8 mouse cellular contexts compared by ENCODE assay signal in the genomic region with DNA sequence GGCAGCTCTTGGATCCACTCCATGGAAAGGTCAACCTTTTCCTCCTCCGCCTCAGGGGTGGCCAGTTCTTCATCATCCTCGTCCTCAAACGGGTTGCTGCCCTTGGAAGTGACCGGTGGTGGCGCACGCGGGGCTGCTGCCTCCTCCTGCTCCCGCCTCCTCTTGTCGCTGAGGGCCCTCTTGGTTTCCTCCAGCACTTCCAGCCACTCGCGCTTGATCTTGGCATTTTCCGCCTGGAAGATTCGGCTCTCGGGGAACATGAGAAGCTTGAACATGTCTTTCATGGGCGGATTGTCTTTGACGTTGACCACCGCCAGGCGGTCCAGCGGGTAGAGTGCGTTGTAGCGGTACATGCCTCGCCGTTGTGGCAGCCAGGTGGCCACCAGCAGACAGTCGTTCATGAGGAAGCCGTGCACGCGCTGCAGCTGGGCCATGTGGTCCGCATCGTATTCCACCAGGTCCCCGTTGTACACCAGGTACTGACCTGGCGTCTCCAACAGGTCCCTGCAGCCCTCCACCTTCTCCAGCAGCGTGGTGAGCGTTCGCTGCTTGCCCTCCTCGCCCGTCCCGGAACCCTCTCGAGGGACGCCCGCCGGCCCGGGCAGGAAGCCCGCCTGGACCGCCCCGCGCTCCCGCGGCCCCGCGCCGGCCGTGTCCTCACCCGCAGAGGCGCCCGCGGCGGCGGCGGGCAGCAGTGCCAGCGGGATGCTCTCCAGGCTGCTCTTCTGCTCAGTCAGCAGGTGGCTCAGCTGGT. TPM values are rescaled to one million over a fixed set of nuclear protein-coding genes. Genes with fewer than 3 reads are reported as not detected.
DNase-seq lines count a peak whose midpoint lies in the region; ATAC-seq and TF ChIP-seq lines count a peak whose summit lies in the region.

No protein-coding gene starts in this region.

- ATAC-seq in embryonic facial prominence, embryonic 15.5 days (ENCODE audit: insufficient number of reproducible peaks, low FRiP score, low TSS enrichment, low read depth) = peak; percentile 11; the same call in 1 of the 2 replicates
- no peak for ATAC-seq in limb, embryonic 15.5 days (ENCODE audit: insufficient number of reproducible peaks, low FRiP score, low TSS enrichment, low read depth)
- peak; percentile 38 for ATAC-seq in midbrain, postnatal 0 days (ENCODE audit: low FRiP score)

- H3K79me2 ChIP-seq in heart, adult 2 months (replicated peaks; ENCODE audit: control insufficient read depth, insufficient read depth, low read length) = peaks cover 1% of the 10 kb centered on the region

- H3K27ac ChIP-seq in bone marrow, adult 2 months (ENCODE audit: control insufficient read depth, insufficient read depth, low read depth, low read length, poor library complexity) = peak overlapping the region; percentile 96
- peak overlapping the region; percentile 84 for H3K27ac ChIP-seq in embryonic facial prominence, embryonic 15.5 days (replicated peaks)
- H3K27ac ChIP-seq in heart, adult 2 months = peak overlapping the region; percentile 95
- peak overlapping the region; percentile 82 for H3K27ac ChIP-seq in limb, embryonic 15.5 days
- peak overlapping the region; percentile 91 for H3K27ac ChIP-seq in midbrain, postnatal 0 days (ENCODE audit: low read depth, low read length)

- H3K9me3 ChIP-seq in embryonic facial prominence, embryonic 15.5 days (replicated peaks) = no peaks in the 10 kb centered on the region
- no peaks in the 10 kb centered on the region for H3K9me3 ChIP-seq in limb, embryonic 15.5 days
- no peaks in the 10 kb centered on the region for H3K9me3 ChIP-seq in midbrain, postnatal 0 days (ENCODE audit: low read length)

- peak; percentile 70 for TF ChIP-seq CTCF in bone marrow, adult 2 months (IDR thresholded peaks at IDR 0.05; ENCODE audit: control insufficient read depth, insufficient read depth, low read length)
- peak; percentile 87 for TF ChIP-seq CTCF in heart, adult 2 months (IDR thresholded peaks at IDR 0.05)
- TF ChIP-seq CTCF in midbrain, postnatal 0 days (IDR thresholded peaks at IDR 0.05) = peak; percentile 70

- peak overlapping the region; percentile 96 for H3K4me3 ChIP-seq in bone marrow, adult 2 months (replicated peaks; ENCODE audit: control insufficient read depth, low read depth, low read length)
- peak overlapping the region; percentile 96 for H3K4me3 ChIP-seq in embryonic facial prominence, embryonic 15.5 days (replicated peaks)
- H3K4me3 ChIP-seq in heart, adult 2 months = peak overlapping the region; percentile 83
- peak overlapping the region; percentile 93 for H3K4me3 ChIP-seq in limb, embryonic 15.5 days
- H3K4me3 ChIP-seq in midbrain, postnatal 0 days (ENCODE audit: low read depth, low read length) = peak overlapping the region; percentile 76

- intact Hi-C loops in heart, adult 2 months (cut with DNase I) = loop anchor here (2.0 to 5.0 kb wide), 3 partner anchors 50 to 138 kb away; partner anchors contain the start of gene Tsnax

- TF ChIP-seq POLR2A in bone marrow, adult 2 months (IDR thresholded peaks at IDR 0.05; ENCODE audit: borderline replicate concordance, control insufficient read depth, low read depth, low read length) = peak; percentile 52; the same call in 1 of the 2 replicates
- TF ChIP-seq POLR2A in heart, adult 2 months (IDR thresholded peaks at IDR 0.05; ENCODE audit: insufficient read depth, low read depth, low read length) = peak; percentile 16; the same call in 1 of the 2 replicates

- 2% methylated on average over 60 of the region's 60 CpGs for WGBS in bone marrow, adult 2 months
- 1% methylated on average over 60 of the region's 60 CpGs for WGBS in embryonic facial prominence, embryonic 15.5 days
- under 1% methylated on average over 59 of the region's 60 CpGs for WGBS in heart, adult 2 months
- WGBS in limb, embryonic 15.5 days = 1% methylated on average over 60 of the region's 60 CpGs
- 1% methylated on average over 60 of the region's 60 CpGs for WGBS in midbrain, postnatal 0 days

- H3K9ac ChIP-seq in embryonic facial prominence, embryonic 15.5 days = peak overlapping the region; percentile 90
- H3K9ac ChIP-seq in heart, adult 2 months (ENCODE audit: low read depth, low read length) = peak overlapping the region; percentile 95
- peak overlapping the region; percentile 85 for H3K9ac ChIP-seq in limb, embryonic 15.5 days
- peak overlapping the region; percentile 87 for H3K9ac ChIP-seq in midbrain, postnatal 0 days (replicated peaks; ENCODE audit: low read length, poor library complexity, severe bottlenecking)

- peaks cover 11% of the 10 kb centered on the region for H3K4me1 ChIP-seq in bone marrow, adult 2 months (ENCODE audit: control insufficient read depth, insufficient read depth, low read length)
- peaks cover 37% of the 10 kb centered on the region for H3K4me1 ChIP-seq in embryonic facial prominence, embryonic 15.5 days
- peaks cover 15% of the 10 kb centered on the region for H3K4me1 ChIP-seq in heart, adult 2 months (ENCODE audit: control insufficient read depth, insufficient read depth, low read length)
- H3K4me1 ChIP-seq in limb, embryonic 15.5 days = peaks cover 24% of the 10 kb centered on the region
- H3K4me1 ChIP-seq in midbrain, postnatal 0 days (ENCODE audit: insufficient read depth, low read length) = peaks cover 11% of the 10 kb centered on the region

- DNase-seq in 416B (ENCODE audit: low read depth) = peak; percentile 71
- peak; percentile 82 to 86 for DNase-seq in heart, adult 2 months
- DNase-seq in kidney, adult 8-10 months = peak; percentile 73 to 81
- peak; percentile 75 for DNase-seq in midbrain, postnatal 0 days (ENCODE audit: low spot score)
- DNase-seq in spleen, postnatal 36 days (ENCODE audit: low spot score in 2 of 2) = peak; percentile 56 to 64

- H3K4me2 ChIP-seq in embryonic facial prominence, embryonic 15.5 days (replicated peaks) = peak overlapping the region; percentile 93
- peak overlapping the region; percentile 94 for H3K4me2 ChIP-seq in limb, embryonic 15.5 days
- H3K4me2 ChIP-seq in midbrain, postnatal 0 days (ENCODE audit: low read depth, low read length, poor library complexity, severe bottlenecking) = peak overlapping the region; percentile 91

- H3K27me3 ChIP-seq in embryonic facial prominence, embryonic 15.5 days = no peaks in the 10 kb centered on the region
- no peaks in the 10 kb centered on the region for H3K27me3 ChIP-seq in heart, adult 2 months (ENCODE audit: control insufficient read depth, insufficient read depth, low read length)
- H3K27me3 ChIP-seq in limb, embryonic 15.5 days = no peaks in the 10 kb centered on the region
- no peaks in the 10 kb centered on the region for H3K27me3 ChIP-seq in midbrain, postnatal 0 days (ENCODE audit: insufficient read depth, low read length)

- H3K36me3 ChIP-seq in embryonic facial prominence, embryonic 15.5 days = peaks cover 42% of the 10 kb centered on the region
- peaks cover 17% of the 10 kb centered on the region for H3K36me3 ChIP-seq in heart, adult 2 months (ENCODE audit: control insufficient read depth, insufficient read depth, low read length)
- H3K36me3 ChIP-seq in limb, embryonic 15.5 days = peaks cover 40% of the 10 kb centered on the region
- H3K36me3 ChIP-seq in midbrain, postnatal 0 days (ENCODE audit: insufficient read depth, low read length) = peaks cover 21% of the 10 kb centered on the region

- TF ChIP-seq EP300 in heart, adult 2 months (IDR thresholded peaks at IDR 0.05; ENCODE audit: insufficient read depth, low read depth, low read length) = peak; percentile 67; the same call in 1 of the 2 replicates

RNA-seq across cellular contexts. Expression of gene Exoc8, which starts 0.7 kb away (rescaled TPM):
- 6.0 and 13.3 TPM in 2 replicates for polyA plus RNA-seq in bone marrow, adult 2 months (2011; ENCODE audit: insufficient read depth, insufficient read length, low replicate concordance, missing spikeins)
- 8.9 and 9.5 TPM in 2 replicates for polyA plus RNA-seq in embryonic facial prominence, embryonic 15.5 days (2015; fragmentation: Nextera tagmentation; extraction: Ambion mirVana)
- 10 to 100 TPM; 18.8 to 20.2 TPM for total RNA-seq in heart, adult 2 months (2021)
- 6.8 and 9.7 TPM in 2 replicates for polyA plus RNA-seq in heart, adult 2 months (2012; rRNA removed)
- polyA plus RNA-seq in limb, embryonic 15.5 days (2015; fragmentation: Nextera tagmentation; extraction: Ambion mirVana) = 6.3 and 8.1 TPM in 2 replicates
- total RNA-seq in midbrain, postnatal 0 days (2014; rRNA removed) = 33.6 and 34.4 TPM in 2 replicates
- polyA plus RNA-seq in midbrain, postnatal 0 days (2015; fragmentation: Nextera tagmentation; extraction: Ambion mirVana) = 10.5 and 10.7 TPM in 2 replicates

RNA-seq across cellular contexts. Expression of gene Sprtn, which starts 0.9 kb away (rescaled TPM):
- polyA plus RNA-seq in bone marrow, adult 2 months (2011; ENCODE audit: insufficient read depth, insufficient read length, low replicate concordance, missing spikeins) = 11.8 and 13.8 TPM in 2 replicates
- 12.4 and 12.6 TPM in 2 replicates for polyA plus RNA-seq in embryonic facial prominence, embryonic 15.5 days (2015; fragmentation: Nextera tagmentation; extraction: Ambion mirVana)
- 10 to 100 TPM; 10.3 TPM for total RNA-seq in heart, adult 2 months (2021)
- 8.3 and 13.7 TPM in 2 replicates for polyA plus RNA-seq in heart, adult 2 months (2012; rRNA removed)
- 10.6 and 11.8 TPM in 2 replicates for polyA plus RNA-seq in limb, embryonic 15.5 days (2015; fragmentation: Nextera tagmentation; extraction: Ambion mirVana)
- total RNA-seq in midbrain, postnatal 0 days (2014; rRNA removed) = 13.9 and 17.1 TPM in 2 replicates
- polyA plus RNA-seq in midbrain, postnatal 0 days (2015; fragmentation: Nextera tagmentation; extraction: Ambion mirVana) = 6.0 and 6.1 TPM in 2 replicates

RNA-seq across cellular contexts. Expression of gene 2810004N23Rik, which starts 33.9 kb away (rescaled TPM):
- 12.8 and 22.0 TPM in 2 replicates for polyA plus RNA-seq in bone marrow, adult 2 months (2011; ENCODE audit: insufficient read depth, insufficient read length, low replicate concordance, missing spikeins)
- polyA plus RNA-seq in embryonic facial prominence, embryonic 15.5 days (2015; fragmentation: Nextera tagmentation; extraction: Ambion mirVana) = 41.8 and 42.4 TPM in 2 replicates
- 10 to 100 TPM; 47.3 to 51.7 TPM for total RNA-seq in heart, adult 2 months (2021)
- 28.9 and 46.7 TPM in 2 replicates for polyA plus RNA-seq in heart, adult 2 months (2012; rRNA removed)
- polyA plus RNA-seq in limb, embryonic 15.5 days (2015; fragmentation: Nextera tagmentation; extraction: Ambion mirVana) = 40.2 and 41.9 TPM in 2 replicates
- 20.6 and 24.7 TPM in 2 replicates for total RNA-seq in midbrain, postnatal 0 days (2014; rRNA removed)
- 20.3 and 20.4 TPM in 2 replicates for polyA plus RNA-seq in midbrain, postnatal 0 days (2015; fragmentation: Nextera tagmentation; extraction: Ambion mirVana)

RNA-seq across cellular contexts. Expression of gene Gnpat, which starts 34.0 kb away (rescaled TPM):
- polyA plus RNA-seq in bone marrow, adult 2 months (2011; ENCODE audit: insufficient read depth, insufficient read length, low replicate concordance, missing spikeins) = 32.3 and 41.2 TPM in 2 replicates
- 85.8 and 87.1 TPM in 2 replicates for polyA plus RNA-seq in embryonic facial prominence, embryonic 15.5 days (2015; fragmentation: Nextera tagmentation; extraction: Ambion mirVana)
- 100 to 1,000 TPM; 169 to 189 TPM for total RNA-seq in heart, adult 2 months (2021)
- 199 and 263 TPM in 2 replicates for polyA plus RNA-seq in heart, adult 2 months (2012; rRNA removed)
- 83.9 and 88.7 TPM in 2 replicates for polyA plus RNA-seq in limb, embryonic 15.5 days (2015; fragmentation: Nextera tagmentation; extraction: Ambion mirVana)
- total RNA-seq in midbrain, postnatal 0 days (2014; rRNA removed) = 45.1 and 47.2 TPM in 2 replicates
- 48.2 and 58.5 TPM in 2 replicates for polyA plus RNA-seq in midbrain, postnatal 0 days (2015; fragmentation: Nextera tagmentation; extraction: Ambion mirVana)

RNA-seq across cellular contexts. Expression of gene Egln1, which starts 52.3 kb away (rescaled TPM):
- 4.3 and 7.1 TPM in 2 replicates for polyA plus RNA-seq in bone marrow, adult 2 months (2011; ENCODE audit: insufficient read depth, insufficient read length, low replicate concordance, missing spikeins)
- 13.6 and 15.6 TPM in 2 replicates for polyA plus RNA-seq in embryonic facial prominence, embryonic 15.5 days (2015; fragmentation: Nextera tagmentation; extraction: Ambion mirVana)
- 100 to 1,000 TPM; 331 to 374 TPM for total RNA-seq in heart, adult 2 months (2021)
- polyA plus RNA-seq in heart, adult 2 months (2012; rRNA removed) = 146 and 227 TPM in 2 replicates
- polyA plus RNA-seq in limb, embryonic 15.5 days (2015; fragmentation: Nextera tagmentation; extraction: Ambion mirVana) = 13.4 and 16.5 TPM in 2 replicates
- 42.1 and 52.7 TPM in 2 replicates for total RNA-seq in midbrain, postnatal 0 days (2014; rRNA removed)
- 12.9 and 13.6 TPM in 2 replicates for polyA plus RNA-seq in midbrain, postnatal 0 days (2015; fragmentation: Nextera tagmentation; extraction: Ambion mirVana)
